Mouse (Mus musculus) lung, postnatal 10 days (tissue): ENCODE measurements around the gene Stx1b.
"Not testable (repeated sequence)": the region's sequence is repeated elsewhere in the genome, so short reads cannot be mapped to it uniquely, and the experiment has no call there.

Experiments used
- DNase-seq: peaks from one replicate; pipeline ENCODE4 v3.0.0; 2021

The Stx1b gene

DNA sequence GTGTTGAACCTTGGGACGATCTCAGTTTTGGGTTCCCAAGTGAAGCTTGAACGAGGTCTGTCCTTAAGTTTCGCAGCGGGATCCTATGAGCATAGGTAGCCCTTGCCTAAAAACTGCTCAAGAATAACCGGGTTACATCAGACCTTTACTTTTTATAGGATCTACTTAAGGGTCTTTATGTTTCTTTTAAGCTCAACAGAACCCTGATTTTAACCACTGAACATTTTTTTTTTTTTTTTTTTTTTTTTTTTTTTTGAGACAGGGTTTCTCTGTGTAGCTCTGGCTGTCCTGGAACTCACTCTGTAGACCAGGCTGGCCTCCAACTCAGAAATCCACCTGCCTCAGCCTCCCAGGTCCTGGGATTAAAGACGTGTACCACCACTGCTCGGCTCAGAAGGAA is 48.5 kb downstream of the Stx1b start:
- not testable (repeated sequence) for DNase-seq

DNA sequence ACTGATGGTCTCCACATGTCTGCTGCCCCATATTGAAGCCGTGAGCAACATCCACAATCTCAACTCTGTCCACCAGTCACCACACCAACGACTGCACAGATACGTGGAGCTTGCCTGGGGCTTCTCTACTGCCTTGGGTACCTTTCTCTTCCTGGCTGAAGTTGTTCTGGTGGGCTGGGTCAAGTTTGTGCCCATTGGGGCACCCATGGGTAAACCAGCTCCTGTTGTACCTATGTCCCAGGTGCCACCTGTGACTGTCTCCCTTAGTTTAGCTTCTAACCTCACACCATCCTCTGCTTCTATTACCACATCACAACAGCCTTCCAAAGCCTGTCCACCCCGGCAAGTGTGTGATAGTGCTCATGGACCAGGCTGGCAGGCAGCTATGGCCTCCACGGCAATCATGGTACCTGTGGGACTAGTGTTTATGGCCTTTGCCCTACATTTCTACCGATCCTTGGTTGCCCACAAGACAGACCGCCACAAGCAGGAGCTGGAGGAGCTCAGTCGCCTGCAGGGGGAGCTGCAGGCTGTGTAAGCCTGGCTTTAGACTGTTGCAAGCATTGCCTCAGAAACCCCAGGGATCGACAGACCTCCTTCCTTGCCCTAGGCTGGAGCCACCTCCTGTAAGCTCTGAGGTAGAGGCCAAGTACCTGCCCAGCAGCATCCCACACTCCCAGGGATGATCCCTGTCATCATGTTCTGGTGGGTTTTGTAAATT is 50.5 kb downstream of the Stx1b start:
- DNase-seq, result peak; percentile 81

DNA sequence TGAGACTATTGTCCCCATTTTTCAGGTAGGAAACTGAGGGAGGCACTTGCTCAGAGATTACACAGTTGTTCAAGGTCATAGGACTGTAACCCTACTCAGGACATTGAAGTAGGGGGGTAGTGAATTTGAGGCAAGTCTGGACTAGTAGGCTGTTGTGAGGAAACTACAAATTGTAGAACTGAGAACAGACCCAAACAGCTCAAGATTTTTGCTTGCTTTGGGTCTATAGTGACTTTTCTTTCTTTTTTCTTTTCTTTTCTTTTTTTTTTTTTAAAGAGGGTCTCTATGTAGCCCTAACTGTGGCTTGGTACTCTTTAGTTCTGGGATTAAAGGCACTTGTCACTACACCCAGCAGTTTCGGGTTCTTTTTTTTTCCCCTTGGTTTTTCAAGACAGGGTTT is 51.8 kb downstream of the Stx1b start:
- no peak for DNase-seq

- DNase-seq, result no peak
Observed at GRCm38 (mm10) chr7:127772080-127772479, 52.3 kb downstream of the Stx1b start.

DNA sequence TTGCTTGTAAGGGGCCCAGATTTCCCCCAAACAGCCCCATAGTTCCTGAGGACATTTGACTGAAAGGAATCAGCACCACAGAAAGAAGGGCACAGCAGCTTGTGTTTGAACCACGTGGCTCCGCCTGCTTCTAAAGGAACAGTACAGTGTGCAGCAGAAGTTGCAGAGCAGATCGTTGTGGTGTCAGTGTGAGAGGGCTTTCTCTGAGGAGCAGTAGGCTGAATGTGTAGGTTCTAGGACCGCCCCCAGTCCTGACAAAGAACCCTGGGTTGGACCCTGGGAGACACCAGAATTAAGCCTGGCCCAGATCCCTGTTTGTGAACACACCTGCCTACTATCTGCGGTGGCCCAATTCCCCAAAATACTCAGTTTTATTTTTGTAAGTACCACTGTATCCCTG is 53.1 kb downstream of the Stx1b start:
- no peak for DNase-seq

DNA sequence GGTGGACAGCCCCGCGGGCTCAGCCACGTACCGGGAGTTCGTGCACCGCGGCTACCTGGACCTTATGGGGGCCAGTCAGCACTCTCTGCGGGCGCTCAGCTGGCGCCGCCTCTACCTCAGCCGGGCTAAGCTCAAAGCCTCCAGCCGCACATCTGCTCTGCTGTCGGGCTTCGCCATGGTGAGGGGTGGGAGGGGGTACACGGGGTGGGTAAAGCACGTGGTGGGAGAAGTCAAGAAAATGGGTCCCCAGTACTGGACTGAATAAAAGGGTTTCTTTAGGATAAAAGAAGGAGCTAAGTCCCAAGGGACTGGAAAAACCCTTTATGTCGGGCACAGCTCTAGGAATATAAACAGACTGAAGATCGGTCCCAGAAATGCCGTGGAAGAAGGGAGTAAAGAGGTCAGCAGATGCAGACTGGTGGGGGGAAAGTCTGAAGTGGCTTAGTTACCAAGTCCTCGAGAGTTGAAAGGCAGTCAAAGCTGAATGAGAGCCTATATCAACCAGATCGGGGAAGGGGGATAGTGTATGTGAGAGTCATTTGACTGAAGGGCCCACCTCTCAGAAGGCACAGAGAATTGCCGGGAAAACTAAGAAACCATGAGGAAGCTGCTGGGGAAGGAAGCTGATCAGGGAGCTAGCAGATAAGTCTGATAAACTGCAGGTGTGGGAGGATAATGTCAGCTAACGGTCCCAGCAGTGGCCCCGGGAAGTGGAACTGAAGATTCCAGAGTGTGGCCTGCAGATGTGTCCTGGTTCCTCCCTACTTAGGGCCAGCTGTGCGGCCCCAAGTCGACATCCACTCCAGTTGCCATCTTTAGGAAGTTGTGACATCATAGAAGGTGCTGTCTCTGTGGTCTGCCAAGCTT is 54.1 kb downstream of the Stx1b start:
- no peak for DNase-seq

GRCm38 (mm10) chr7:127769651-127770038 is 54.7 kb downstream of the Stx1b start, which contains the start of gene Orai3:
Orai3 (plus strand) TSS chr7:127769815.
- DNase-seq, result peak; percentile 96

GRCm38 (mm10) chr7:127768997-127769593 is 55.3 kb downstream of the Stx1b start:
- DNase-seq, result peak; percentile 99

DNA sequence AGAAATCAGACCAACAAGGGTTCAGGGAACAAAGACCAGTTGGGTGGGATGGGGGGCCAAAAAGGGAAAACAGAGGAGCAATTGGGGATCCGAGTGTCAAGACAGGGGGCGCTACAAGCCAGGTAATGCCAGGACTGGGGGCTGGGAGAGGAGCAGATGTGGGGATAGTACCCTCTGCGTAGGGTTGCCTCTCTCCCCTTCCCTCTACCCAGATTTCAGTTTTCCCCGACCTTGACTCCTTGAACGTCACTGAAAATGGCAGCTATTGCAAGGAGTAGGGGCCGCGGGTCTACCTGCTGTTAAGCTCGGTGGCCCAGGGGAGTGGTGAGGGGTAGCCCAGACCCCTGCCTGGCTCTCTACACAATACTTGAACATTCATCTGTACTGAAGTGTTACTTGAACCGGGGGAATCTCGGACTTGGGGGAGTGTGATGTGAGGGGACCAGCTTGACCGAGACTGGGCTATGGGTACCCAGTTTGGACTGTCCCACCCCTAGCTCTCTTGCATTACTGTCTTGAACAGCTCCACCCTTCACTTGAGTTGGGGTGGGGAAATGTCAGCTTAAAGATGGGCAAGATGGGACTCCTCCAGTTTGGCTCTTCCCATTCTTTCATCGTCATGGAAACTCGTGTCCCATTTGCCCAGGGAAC is 55.9 kb downstream of the Stx1b start:
- DNase-seq, result no peak

DNA sequence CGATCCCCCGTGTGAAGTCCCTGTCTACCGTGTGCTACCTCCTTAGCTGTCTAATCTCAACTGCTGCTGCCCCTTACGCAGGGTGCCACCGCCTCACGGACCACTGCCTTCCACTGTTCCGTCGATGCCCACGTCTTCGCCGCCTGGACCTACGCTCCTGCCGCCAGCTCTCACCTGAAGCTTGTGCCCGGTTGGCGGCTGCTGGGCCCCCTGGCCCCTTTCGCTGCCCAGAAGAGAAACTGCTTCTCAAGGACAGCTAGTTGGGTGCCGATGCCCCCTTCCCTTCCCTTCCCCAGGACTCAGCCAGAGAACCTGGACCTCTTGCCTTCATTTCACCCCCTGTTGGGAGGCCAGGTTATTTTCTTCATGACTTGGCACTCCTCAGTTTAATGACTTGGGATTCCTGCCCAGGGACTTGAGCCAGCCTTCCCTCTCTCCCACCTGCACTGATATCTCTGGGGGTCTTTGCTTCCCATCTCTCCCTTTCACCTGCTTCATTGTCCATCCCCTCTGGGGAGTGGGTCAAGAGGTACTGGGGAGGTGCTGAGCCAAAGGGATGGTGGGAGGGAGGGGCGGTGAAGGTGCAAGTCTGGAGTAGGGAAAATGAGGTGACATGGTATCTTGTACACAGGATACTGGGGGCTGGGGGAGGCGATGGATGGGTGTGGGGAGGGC is 56.5 kb downstream of the Stx1b start:
- no peak for DNase-seq

GRCm38 (mm10) chr7:127766851-127767609 is 57.3 kb downstream of the Stx1b start:
- no peak for DNase-seq

- no peak for DNase-seq
Observed at GRCm38 (mm10) chr7:127765756-127766155, 58.6 kb downstream of the Stx1b start.

GRCm38 (mm10) chr7:127763642-127764041 is 60.7 kb downstream of the Stx1b start:
- no peak for DNase-seq

DNA sequence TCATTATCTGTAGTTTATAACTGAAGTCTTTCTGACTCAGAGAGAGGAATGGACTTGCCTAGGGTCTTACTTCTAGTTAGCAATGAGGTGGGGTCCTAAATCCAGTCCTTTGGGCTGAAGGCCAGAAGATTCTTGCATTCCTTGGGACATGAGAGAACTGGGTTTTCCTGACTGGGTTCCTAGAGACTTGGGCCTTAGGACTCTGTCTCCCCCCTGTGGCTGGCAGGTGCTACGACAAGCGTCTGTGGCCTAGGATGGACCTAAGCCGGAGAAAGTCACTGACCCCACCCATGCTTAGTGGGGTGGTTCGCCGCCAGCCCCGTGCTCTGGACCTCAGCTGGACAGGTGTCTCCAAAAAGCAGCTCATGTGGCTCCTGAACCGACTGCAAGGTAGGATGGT is 63.3 kb downstream of the Stx1b start:
- peak; percentile 86 for DNase-seq

DNA sequence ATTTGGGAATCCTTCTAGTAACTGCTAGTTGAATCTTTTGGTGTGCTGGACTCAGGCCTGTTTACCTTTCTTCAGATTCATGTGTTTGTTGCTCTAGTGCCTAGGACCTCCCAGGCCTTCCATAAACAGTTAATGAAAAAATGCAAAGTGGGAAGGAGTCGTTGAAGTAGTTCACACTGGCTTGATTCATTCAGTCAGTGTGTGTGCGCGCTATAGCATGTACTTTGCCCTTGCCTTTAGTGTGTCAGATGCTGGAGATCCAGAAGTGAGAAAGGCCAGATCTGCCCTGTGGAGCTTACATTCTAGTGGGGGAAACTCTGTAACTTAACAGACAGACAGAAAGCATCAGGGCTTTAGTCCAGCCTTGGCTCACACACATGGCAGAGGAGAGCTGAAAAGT is 63.9 kb downstream of the Stx1b start:
- no peak for DNase-seq

- no peak for DNase-seq
Observed at GRCm38 (mm10) chr7:127759716-127760115, 64.6 kb downstream of the Stx1b start.
